Mouse (Mus musculus) forebrain, embryonic 15.5 days (tissue): ENCODE measurements at regions not wholly inside any gene's neighbourhood (a gene's known extent, or its start where the extent isn't known, plus 50 kb on each side); places are given as distances from the start of the nearest gene placed in this dataset.

ENCODE experiments used
- ATAC-seq: fragments of 200-750 bp; cut with Nextera tagmentation; replicated peaks from 2 replicates; pipeline ENCODE4 v1.8.0; 2017; ENCODE audit warnings: mild to moderate bottlenecking, moderate TSS enrichment, moderate library complexity
- H3K27ac ChIP-seq: fragments of 300-500 bp; sonication (generic); replicated peaks from 2 replicates; pipeline ENCODE4 v1.5.1; 2015; ENCODE audit warnings: mild to moderate bottlenecking, inconsistent platforms
- H3K27me3 ChIP-seq: fragments of 300-500 bp; sonication (generic); 2 replicates; pipeline ENCODE4 v1.6.1; 2015; ENCODE audit warnings: inconsistent platforms
- H3K36me3 ChIP-seq: fragments of 300-500 bp; sonication (generic); 2 replicates; pipeline ENCODE4 v1.6.1; 2015; ENCODE audit warnings: mild to moderate bottlenecking, inconsistent platforms
- H3K4me1 ChIP-seq: fragments of 300-500 bp; sonication (generic); 2 replicates; pipeline ENCODE4 v1.6.1; 2015; ENCODE audit warnings: inconsistent platforms
- H3K4me2 ChIP-seq: fragments of 300-500 bp; sonication (generic); replicated peaks from 2 replicates; pipeline ENCODE4 v1.6.1; 2015; ENCODE audit warnings: mild to moderate bottlenecking, inconsistent platforms
- H3K4me3 ChIP-seq: fragments of 300-500 bp; sonication (generic); 2 replicates; pipeline ENCODE4 v1.5.1; 2015; ENCODE audit warnings: mild to moderate bottlenecking, inconsistent platforms
- H3K9ac ChIP-seq: fragments of 300-500 bp; sonication (generic); replicated peaks from 2 replicates; pipeline ENCODE4 v1.6.1; 2015; ENCODE audit warnings: mild to moderate bottlenecking, inconsistent platforms
- H3K9me3 ChIP-seq: fragments of 300-500 bp; sonication (generic); 2 replicates; pipeline ENCODE4 v1.6.1; 2016; ENCODE audit warnings: inconsistent platforms
- WGBS: fragments of 180-500 bp; shearing (Covaris S2); methylation state at CpG from one replicate; pipeline ENCODE4 v1.1.7; 2015; ENCODE audit warnings: mixed read lengths; 5-methylcytosine and 5-hydroxymethylcytosine counted together

DNA sequence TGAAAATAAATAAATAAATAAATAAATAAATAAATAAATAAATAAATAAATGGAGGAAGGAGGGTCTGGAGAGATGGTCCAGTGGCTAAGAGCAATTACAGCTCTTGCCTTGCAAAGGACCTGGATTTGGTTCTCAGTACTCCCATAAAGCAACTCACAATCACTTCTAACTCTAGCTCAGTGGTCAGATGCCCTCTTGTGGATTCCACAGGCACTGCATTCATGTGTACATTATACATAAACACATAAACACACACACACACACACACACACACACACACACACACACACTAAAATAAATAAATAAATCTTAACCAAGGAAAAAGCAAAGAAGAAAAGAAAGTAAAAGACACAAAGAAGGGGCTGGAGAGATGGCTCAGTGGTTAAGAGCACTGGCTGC is 74.2 kb upstream of the Dhx40 start:
- no peaks in the 10 kb centered on the region for H3K36me3 ChIP-seq
- no peak overlapping the region for H3K4me3 ChIP-seq
- H3K4me2 ChIP-seq, result no peak overlapping the region
- H3K4me1 ChIP-seq, result no peaks in the 10 kb centered on the region
- H3K9ac ChIP-seq, result no peak overlapping the region
- no peaks in the 10 kb centered on the region for H3K27me3 ChIP-seq
- no peak overlapping the region for H3K27ac ChIP-seq
- no peaks in the 10 kb centered on the region for H3K9me3 ChIP-seq
- ATAC-seq, result no peak

GRCm38 (mm10) chr11:86879356-86879905 is 71.9 kb upstream of the Dhx40 start:
- WGBS, result 73% methylated on average over 6 of the region's 6 CpGs
- Histone ChIP-seq H3K4me2 (no peak overlapping the region), H3K9ac (no peak overlapping the region), H3K27me3 (no peaks in the 10 kb centered on the region), H3K4me1 (no peaks in the 10 kb centered on the region), H3K9me3 (no peaks in the 10 kb centered on the region), H3K27ac (0 out of 2 replicates have a peak overlapping the region, but pooled peaks have one; percentile 23), H3K36me3 (no peaks in the 10 kb centered on the region), H3K4me3 (no peak overlapping the region)
- no peak for ATAC-seq

- no peaks in the 10 kb centered on the region for H3K27me3 ChIP-seq
- 85% methylated on average over 11 of the region's 11 CpGs for WGBS
- no peaks in the 10 kb centered on the region for H3K9me3 ChIP-seq
- no peak for ATAC-seq
- H3K4me2 ChIP-seq, result no peak overlapping the region
- no peak overlapping the region for H3K27ac ChIP-seq
- H3K4me3 ChIP-seq, result no peak overlapping the region
- H3K9ac ChIP-seq, result no peak overlapping the region
- H3K36me3 ChIP-seq, result no peaks in the 10 kb centered on the region
- H3K4me1 ChIP-seq, result peaks cover 4% of the 10 kb centered on the region
Measured at GRCm38 (mm10) chr11:86878327-86879065, 71.0 kb upstream of the Dhx40 start.

DNA sequence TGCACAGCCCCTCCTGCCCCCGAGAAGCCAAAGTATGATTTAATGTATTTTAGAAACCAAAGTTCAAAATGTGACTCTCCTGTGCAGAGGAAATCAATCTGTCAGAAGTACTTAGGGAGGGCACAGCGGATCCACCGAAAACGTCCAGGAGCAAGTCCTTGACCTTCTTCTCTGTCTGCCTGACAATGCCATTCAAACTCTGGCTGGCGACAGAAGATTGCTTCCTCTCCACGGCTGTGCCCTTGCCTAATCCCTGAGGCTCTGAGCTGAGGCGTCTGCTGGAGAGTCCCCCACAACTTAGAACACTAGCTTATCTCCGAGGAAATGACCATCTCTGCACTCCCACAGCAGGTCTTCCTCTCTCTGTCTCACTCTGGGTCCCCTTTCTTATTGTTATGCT is 69.0 kb upstream of the Dhx40 start:
- peaks cover 11% of the 10 kb centered on the region for H3K4me1 ChIP-seq
- H3K4me3 ChIP-seq, result no peak overlapping the region
- no peak overlapping the region for H3K27ac ChIP-seq
- no peaks in the 10 kb centered on the region for H3K27me3 ChIP-seq
- ATAC-seq, result no peak
- WGBS, result 54% methylated on average over 8 of the region's 8 CpGs
- H3K9ac ChIP-seq, result no peak overlapping the region
- H3K4me2 ChIP-seq, result no peak overlapping the region
- H3K9me3 ChIP-seq, result no peaks in the 10 kb centered on the region
- H3K36me3 ChIP-seq, result no peaks in the 10 kb centered on the region

DNA sequence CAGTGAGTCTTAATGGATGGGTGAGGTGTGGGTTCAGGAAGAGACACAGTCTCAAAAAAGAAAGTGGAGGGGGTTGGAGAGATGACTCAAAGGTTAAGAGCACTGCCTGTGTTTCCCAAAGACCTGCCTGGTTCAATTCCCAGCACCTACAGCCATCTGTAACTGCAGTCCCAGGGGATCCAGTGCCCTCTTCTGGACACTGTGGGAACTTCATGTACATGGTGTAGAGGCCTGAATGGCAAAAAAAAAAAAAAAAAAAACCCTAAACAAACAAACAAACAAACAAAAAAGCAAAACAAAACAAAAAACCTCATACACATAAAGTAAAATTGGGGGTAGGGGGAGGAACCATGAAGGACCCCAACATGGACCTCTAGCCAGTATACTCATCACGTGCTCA is 68.2 kb upstream of the Dhx40 start:
- 100% methylated on average over 1 of the region's 1 CpGs for WGBS
- no peak for ATAC-seq
- H3K4me3 ChIP-seq, result no peak overlapping the region

DNA sequence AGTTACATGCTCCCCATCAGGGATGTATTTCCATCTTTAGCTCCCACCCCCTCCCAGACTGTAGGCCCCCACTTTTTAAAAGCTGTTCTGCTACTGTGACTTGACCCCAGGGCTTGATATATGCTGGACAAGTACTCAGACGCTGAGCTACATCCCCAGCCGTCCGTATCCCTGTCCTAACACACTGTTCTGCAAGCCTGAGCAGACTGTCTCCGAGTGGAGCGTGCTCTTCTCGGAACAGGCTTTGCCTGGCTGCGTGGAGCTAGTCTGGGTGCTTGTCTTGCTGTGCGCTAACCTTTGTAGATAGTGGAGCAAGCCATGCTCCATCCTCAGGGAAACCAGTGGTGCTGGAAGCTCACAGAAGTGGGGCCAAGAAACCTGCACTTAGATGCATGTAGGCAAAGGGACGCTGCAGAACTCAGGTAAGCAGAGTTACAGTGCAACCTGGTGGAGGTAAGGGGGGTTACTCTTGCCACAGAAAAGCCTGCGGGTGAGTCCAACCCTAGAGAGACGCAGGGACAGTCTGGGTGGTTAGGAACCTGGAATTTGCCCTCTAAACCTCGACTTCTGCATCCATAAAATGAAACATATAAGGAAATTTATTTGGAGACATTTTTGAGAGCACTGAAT is 67.2 kb upstream of the Dhx40 start:
- no peaks in the 10 kb centered on the region for H3K9me3 ChIP-seq
- H3K27ac ChIP-seq, result no peak overlapping the region; the same call in 1 of the 2 replicates
- no peaks in the 10 kb centered on the region for H3K27me3 ChIP-seq
- no peaks in the 10 kb centered on the region for H3K36me3 ChIP-seq
- H3K4me2 ChIP-seq, result no peak overlapping the region
- peaks cover 11% of the 10 kb centered on the region for H3K4me1 ChIP-seq
- H3K9ac ChIP-seq, result no peak overlapping the region
- WGBS, result 75% methylated on average over 12 of the region's 12 CpGs
- 0 out of 2 replicates have a peak, but pooled peaks have one; percentile 51 for ATAC-seq
- H3K4me3 ChIP-seq, result no peak overlapping the region

More for the DNA sequence above, 68.2 kb upstream of the Dhx40 start:
- H3K9ac ChIP-seq, result no peak overlapping the region
- no peaks in the 10 kb centered on the region for H3K36me3 ChIP-seq
- H3K27ac ChIP-seq, result no peak overlapping the region
- H3K4me2 ChIP-seq, result no peak overlapping the region
- H3K9me3 ChIP-seq, result no peaks in the 10 kb centered on the region
- H3K27me3 ChIP-seq, result no peaks in the 10 kb centered on the region
- H3K4me1 ChIP-seq, result peaks cover 11% of the 10 kb centered on the region

- H3K9ac ChIP-seq, result no peak overlapping the region
- WGBS, result 24% methylated on average over 1 of the region's 1 CpGs
- no peaks in the 10 kb centered on the region for H3K27me3 ChIP-seq
Measured at GRCm38 (mm10) chr11:86873406-86873700, 65.8 kb upstream of the Dhx40 start.

GRCm38 (mm10) chr11:86872537-86873405 is 65.2 kb upstream of the Dhx40 start:
- no peaks in the 10 kb centered on the region for H3K9me3 ChIP-seq
- H3K4me2 ChIP-seq, result no peak overlapping the region
- H3K27ac ChIP-seq, result peak overlapping the region; percentile 55
- H3K4me3 ChIP-seq, result no peak overlapping the region
- WGBS, result 52% methylated on average over 10 of the region's 10 CpGs
- no peak overlapping the region for H3K9ac ChIP-seq
- 0 out of 2 replicates have a peak, but pooled peaks have one; percentile 38 for ATAC-seq
- no peaks in the 10 kb centered on the region for H3K36me3 ChIP-seq
- peaks cover 11% of the 10 kb centered on the region for H3K4me1 ChIP-seq
- H3K27me3 ChIP-seq, result no peaks in the 10 kb centered on the region

More at GRCm38 (mm10) chr11:86873406-86873700, 65.8 kb upstream of the Dhx40 start:
- Histone ChIP-seq H3K4me1 (peaks cover 11% of the 10 kb centered on the region), H3K4me2 (no peak overlapping the region), H3K27ac (peak overlapping the region; percentile 55), H3K9me3 (no peaks in the 10 kb centered on the region), H3K36me3 (no peaks in the 10 kb centered on the region), H3K4me3 (no peak overlapping the region)
- ATAC-seq, result no peak

DNA sequence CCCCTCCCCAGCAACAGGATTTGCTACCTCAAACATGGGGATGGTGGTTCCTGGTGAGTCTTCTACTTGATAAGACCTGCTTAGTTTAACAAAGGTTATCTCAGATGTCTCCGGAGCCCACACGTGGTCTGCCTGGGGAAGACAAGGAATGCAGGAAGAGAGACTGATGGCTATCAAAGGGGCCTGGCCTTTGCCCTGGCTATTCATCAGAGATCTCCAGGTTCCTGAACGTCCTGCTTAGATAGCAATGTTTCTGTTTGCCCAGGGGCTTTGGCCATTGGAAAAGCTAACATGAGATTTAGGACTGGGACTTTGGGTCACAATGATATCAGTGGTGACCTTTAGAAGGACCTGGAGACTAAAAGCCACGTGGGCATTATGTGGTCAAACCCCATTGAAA is 64.2 kb upstream of the Dhx40 start:
- Histone ChIP-seq H3K4me1 (peaks cover 11% of the 10 kb centered on the region), H3K4me3 (no peak overlapping the region), H3K4me2 (no peak overlapping the region), H3K27me3 (no peaks in the 10 kb centered on the region), H3K9ac (no peak overlapping the region), H3K9me3 (no peaks in the 10 kb centered on the region), H3K36me3 (no peaks in the 10 kb centered on the region), H3K27ac (no peak overlapping the region)
- 66% methylated on average over 4 of the region's 4 CpGs for WGBS
- no peak for ATAC-seq

GRCm38 (mm10) chr11:86870486-86871165 is 63.1 kb upstream of the Dhx40 start:
- Histone ChIP-seq H3K27ac (no peak overlapping the region), H3K4me3 (no peak overlapping the region), H3K27me3 (no peaks in the 10 kb centered on the region), H3K9ac (no peak overlapping the region), H3K36me3 (no peaks in the 10 kb centered on the region), H3K4me1 (peaks cover 11% of the 10 kb centered on the region), H3K4me2 (no peak overlapping the region), H3K9me3 (no peaks in the 10 kb centered on the region)
- ATAC-seq, result no peak
- 86% methylated on average over 9 of the region's 9 CpGs for WGBS

GRCm38 (mm10) chr11:86866931-86867330 is 59.4 kb upstream of the Dhx40 start:
- no peak overlapping the region for H3K4me3 ChIP-seq
- 73% methylated on average over 10 of the region's 10 CpGs for WGBS
- ATAC-seq, result no peak
- H3K9ac ChIP-seq, result no peak overlapping the region
- H3K4me2 ChIP-seq, result no peak overlapping the region
- no peak overlapping the region for H3K27ac ChIP-seq
- H3K9me3 ChIP-seq, result no peaks in the 10 kb centered on the region
- no peaks in the 10 kb centered on the region for H3K27me3 ChIP-seq
- H3K4me1 ChIP-seq, result no peaks in the 10 kb centered on the region
- H3K36me3 ChIP-seq, result no peaks in the 10 kb centered on the region
